Comparison of ENCODE assay signal across 8 mouse cellular contexts in genomic region chrX:36760946-36761635, GRCm38 (mm10). TPM values are rescaled to one million over a fixed set of nuclear protein-coding genes. Genes with fewer than 3 reads are reported as not detected.
A peak's percentile ranks its signal among the peaks of the same experiment; 100 is the strongest.
DNase-seq lines count a peak whose midpoint lies in the region; ATAC-seq and TF ChIP-seq lines count a peak whose summit lies in the region.

No protein-coding gene starts in this region.

- H3K79me2 ChIP-seq in MEL (ENCODE audit: control insufficient read depth, insufficient read depth, low read length, poor library complexity): no peaks in the 10 kb centered on the region

- DNase-seq in adrenal gland, postnatal 36 days: peak; percentile 8 to 32
- DNase-seq in adrenal gland, postnatal 25 days: no peak
- peak; percentile 85 for DNase-seq in MEL (ENCODE audit: low read depth, low spot score)
- DNase-seq in cerebellum, postnatal 36 days: peak; percentile 7 to 62
- DNase-seq in kidney, postnatal 14 days: peak; percentile 68
- peak; percentile 59 for DNase-seq in lung, postnatal 25 days (ENCODE audit: low spot score)
- DNase-seq in right cerebral cortex, postnatal 14 days: peak; percentile 23

- peak; percentile 89 for ATAC-seq in granulocyte monocyte progenitor cell, adult 5-6 weeks (replicated peaks; ENCODE audit: poor library complexity, severe bottlenecking)

- no peaks in the 10 kb centered on the region for H3K27me3 ChIP-seq in MEL (ENCODE audit: control insufficient read depth in 1 of 2, insufficient read depth in 2 of 2, low read length in 2 of 2)

- peak; percentile 31 to 77 (median 60); a peak in 5 of 6 replicates for TF ChIP-seq CTCF in MEL (IDR thresholded peaks at IDR 0.05 in 2 of 3, conservative IDR thresholded peaks at IDR 0.05 in 1 of 3; ENCODE audit: control insufficient read depth in 1 of 3, insufficient read depth in 1 of 3, low read depth in 2 of 3, low read length in 3 of 3, poor library complexity in 1 of 3, severe bottlenecking in 1 of 3)

- TF ChIP-seq POLR2A in MEL (IDR thresholded peaks at IDR 0.05; ENCODE audit: control insufficient read depth in 1 of 2, insufficient read depth in 1 of 2, low read depth in 1 of 2, low read length in 2 of 2, poor library complexity in 1 of 2): no peak

- H3K36me3 ChIP-seq in MEL (ENCODE audit: control insufficient read depth in 1 of 2, insufficient read depth in 2 of 2, low read length in 2 of 2): peaks cover 0 to 7% of the 10 kb centered on the region in 2 experiments; a peak in 2 of 4 replicates

- H3K27ac ChIP-seq in MEL (ENCODE audit: control insufficient read depth, low read depth, low read length): peak overlapping the region; percentile 75

- TF ChIP-seq EP300 in MEL (IDR thresholded peaks at IDR 0.05; ENCODE audit: low read depth in 1 of 2, low read length in 2 of 2): peak; percentile 41 to 58; a peak in 3 of 4 replicates

- H3K4me3 ChIP-seq in MEL (ENCODE audit: control insufficient read depth in 1 of 2, insufficient read depth in 1 of 2, low read depth in 2 of 2, low read length in 2 of 2): peak overlapping the region in 1 of 2 experiments; percentile 15; a peak in 1 of 4 replicates

- H3K4me1 ChIP-seq in MEL (ENCODE audit: control insufficient read depth in 1 of 2, insufficient read depth in 2 of 2, low read length in 2 of 2): peaks cover 11 to 16% of the 10 kb centered on the region in 2 experiments

- TF ChIP-seq RAD21 in MEL (IDR thresholded peaks at IDR 0.05; ENCODE audit: low read depth, low read length): peak; percentile 67

- peak overlapping the region; percentile 26 for H3K9ac ChIP-seq in MEL (ENCODE audit: control insufficient read depth, low read depth, low read length, poor library complexity, severe bottlenecking)

- no peaks in the 10 kb centered on the region for H3K9me3 ChIP-seq in MEL (replicated peaks; ENCODE audit: insufficient read depth, low read length)

TF ChIP-seq in MEL, 35 proteins besides CTCF, POLR2A, EP300 and RAD21:
- TF ChIP-seq MEF2A (IDR thresholded peaks at IDR 0.05; ENCODE audit: extremely low read depth, insufficient replicate concordance, low read depth, low read length, poor library complexity, severe bottlenecking) (no peak), MAFK (IDR thresholded peaks at IDR 0.05; ENCODE audit: borderline replicate concordance, low read depth, low read length) (0 out of 2 replicates have a peak, but pooled peaks have one; percentile 46), TBP (IDR thresholded peaks at IDR 0.05; ENCODE audit: low read depth, low read length) (peak; percentile 53; the same call in 1 of the 2 replicates), TCF12 (IDR thresholded peaks at IDR 0.05; ENCODE audit: low read depth, low read length) (0 out of 2 replicates have a peak, but pooled peaks have one; percentile 32), MYC (IDR thresholded peaks at IDR 0.05; ENCODE audit: low read depth, low read length) (peak; percentile 51; the same call in 1 of the 2 replicates), SIN3A (IDR thresholded peaks at IDR 0.05; ENCODE audit: low read length) (peak; percentile 54; the same call in 1 of the 2 replicates), MYB (IDR thresholded peaks at IDR 0.05; ENCODE audit: low read depth, low read length) (peak; percentile 59), ZC3H11A (IDR thresholded peaks at IDR 0.05; ENCODE audit: low read depth, low read length) (peak; percentile 44), SMC3 (IDR thresholded peaks at IDR 0.05; ENCODE audit: low read depth, low read length) (peak; percentile 59), KAT2A (conservative IDR thresholded peaks at IDR 0.05; ENCODE audit: low read depth, low read length) (no peak), POLR2AphosphoS5 (IDR thresholded peaks at IDR 0.05; ENCODE audit: borderline replicate concordance, low read depth, low read length) (no peak), ELF1 (IDR thresholded peaks at IDR 0.05; ENCODE audit: low read depth, low read length) (0 out of 2 replicates have a peak, but pooled peaks have one; percentile 12), ZNF384 (IDR thresholded peaks at IDR 0.05; ENCODE audit: low read depth, low read length) (peak; percentile 91), GABPA (IDR thresholded peaks at IDR 0.05; ENCODE audit: low read depth, low read length) (no peak), HCFC1 (IDR thresholded peaks at IDR 0.05; ENCODE audit: low read depth, low read length) (0 out of 2 replicates have a peak, but pooled peaks have one; percentile 29), BHLHE40 (IDR thresholded peaks at IDR 0.05; ENCODE audit: borderline replicate concordance, low read depth, low read length) (0 out of 2 replicates have a peak, but pooled peaks have one; percentile 11), GATA1 (IDR thresholded peaks at IDR 0.05; ENCODE audit: low read depth, low read length) (peak; percentile 55; the same call in 1 of the 2 replicates), RCOR1 (IDR thresholded peaks at IDR 0.05; ENCODE audit: low read depth, low read length) (0 out of 2 replicates have a peak, but pooled peaks have one; percentile 16), USF1 (IDR thresholded peaks at IDR 0.05; ENCODE audit: low read depth, low read length) (no peak), ETS1 (IDR thresholded peaks at IDR 0.05; ENCODE audit: low read depth, low read length) (peak; percentile 37; the same call in 1 of the 2 replicates)

RNA-seq across cellular contexts. Expression of gene Slc25a43, which starts 17.6 kb away (rescaled TPM):
- total RNA-seq in adrenal gland, postnatal 36 days (2021): 1 to 10 TPM; 1.1 to 2.2 TPM
- 1.7 and 2.0 TPM in 2 replicates for total RNA-seq in adrenal gland, postnatal 25 days (2021)
- 1.4 and 2.7 TPM in 2 replicates for total RNA-seq in MEL (2012; rRNA removed)
- polyA plus RNA-seq in MEL (2012; ENCODE audit: insufficient read depth in 1 of 2, insufficient read length in 2 of 2, low read depth in 1 of 2, low replicate concordance in 2 of 2, missing spikeins in 1 of 2): 1 to 10 TPM in 1 of 2 experiments, not detected in 1; 8.3 TPM
- total RNA-seq in granulocyte monocyte progenitor cell, adult 5-6 weeks (2014; fragmentation: Nextera tagmentation): 2.5 and 4.3 TPM in 2 replicates
- total RNA-seq in granulocyte monocyte progenitor cell, adult 5-6 weeks (2017): 1.0 and 1.2 TPM in 2 replicates

RNA-seq across cellular contexts. Expression of gene Slc25a5, which starts 34.4 kb away (rescaled TPM):
- 100 to 1,000 TPM; 483 to 490 TPM for total RNA-seq in adrenal gland, postnatal 36 days (2021)
- total RNA-seq in adrenal gland, postnatal 25 days (2021): 414 and 427 TPM in 2 replicates
- 704 and 776 TPM in 2 replicates for total RNA-seq in MEL (2012; rRNA removed)
- 1,000 to 10,000 TPM in 1 of 2 experiments, 100 to 1,000 TPM in 1; 263 to 1,006 TPM for polyA plus RNA-seq in MEL (2012; ENCODE audit: insufficient read depth in 1 of 2, insufficient read length in 2 of 2, low read depth in 1 of 2, low replicate concordance in 2 of 2, missing spikeins in 1 of 2)
- total RNA-seq in granulocyte monocyte progenitor cell, adult 5-6 weeks (2014; fragmentation: Nextera tagmentation): 933 and 1,044 TPM in 2 replicates
- 865 and 1,012 TPM in 2 replicates for total RNA-seq in granulocyte monocyte progenitor cell, adult 5-6 weeks (2017)
